Mouse (Mus musculus) heart, embryonic 13.5 days (tissue): Measurements from ENCODE around the gene C130050O18Rik. TPM values are rescaled to one million over a fixed set of nuclear protein-coding genes. Genes with fewer than 3 reads are reported as not detected.

Experiments used
- microRNA counts: library from miRNA; unstranded; fragments of <30 nt; microRNA quantifications from one replicate; lab custom pipeline; 2016
- microRNA-seq: library from miRNA; unstranded; fragments of <30 nt; microRNA quantifications from one replicate; pipeline ENCODE4, GENCODE M21; 2016
- polyA plus RNA-seq: library from polyadenylated mRNA; unstranded; fragments of >200 nt; fragmentation: Nextera tagmentation; extraction: Ambion mirVana; gene quantifications from 2 replicates; pipeline ENCODE4 v1.2.1, GENCODE M21; 2015

C130050O18Rik gene
- polyA plus RNA-seq, 1 experiment from 2014 or later: 0.24 TPM

MicroRNAs encoded within 50 kb of the gene (microRNA counts, 519-probe panel; counts per million panel counts)
- microRNA mmu-miR-339-3p (lab: Ali Mortazavi, UCI): 209 counts per million, percentile 61 among the panel's probes with 10 or more counts
- 209 counts per million, percentile 61 among the panel's probes with 10 or more counts for microRNA mmu-miR-339-5p (lab: Ali Mortazavi, UCI)

Small RNAs within 50 kb of the gene (microRNA-seq; reads per million reads assigned to microRNA genes)
- 483 reads per million, percentile 74 among the genes with 10 or more reads in this experiment for gene Mir339

Other genes starting within 250 kb of the C130050O18Rik start
- 31.2 and 32.9 TPM in 2 replicates for gene Sun1, start 204.6 kb upstream of the C130050O18Rik start, polyA plus RNA-seq
- 127 and 149 TPM in 2 replicates for gene Get4, start 153.0 kb upstream of the C130050O18Rik start, polyA plus RNA-seq
- gene Adap1, start 79.7 kb upstream of the C130050O18Rik start, polyA plus RNA-seq: 0.70 and 1.0 TPM in 2 replicates
- 68.4 and 75.8 TPM in 2 replicates for gene Cox19, start 53.9 kb upstream of the C130050O18Rik start, polyA plus RNA-seq
- gene Cyp2w1, start 52.7 kb upstream of the C130050O18Rik start, polyA plus RNA-seq: not detected in 2 replicates
- gene Gpr146, start 27.6 kb upstream of the C130050O18Rik start, polyA plus RNA-seq: 7.0 and 8.8 TPM in 2 replicates
- gene Gper1, start 17.9 kb downstream of the C130050O18Rik start, polyA plus RNA-seq: 0.90 and 1.2 TPM in 2 replicates
- 21.4 and 22.4 TPM in 2 replicates for gene 3110082I17Rik, start 55.2 kb downstream of the C130050O18Rik start, polyA plus RNA-seq
- gene Zfand2a, start 79.3 kb downstream of the C130050O18Rik start, polyA plus RNA-seq: 8.2 and 10.1 TPM in 2 replicates
- gene Uncx, start 138.2 kb downstream of the C130050O18Rik start, polyA plus RNA-seq: not detected in 2 replicates